Mouse (Mus musculus) small intestine, adult 2 months (tissue): ENCODE data around the gene Stxbp3.

Experiments used
- CTCF ChIP-seq: fragments of 200-500 bp; IDR thresholded peaks from 2 replicates; pipeline ENCODE4 v1.5.1; 2012; ENCODE audit warnings: low read depth, mild to moderate bottlenecking, control low read depth, inconsistent platforms, low read length, moderate library complexity, mixed read lengths; ENCODE audit not compliant: insufficient replicate concordance, insufficient read length; ENCODE audit errors: extremely low read depth
- POLR2A ChIP-seq: fragments of 200-500 bp; IDR thresholded peaks from 2 replicates; pipeline ENCODE4 v1.6.1; 2012; ENCODE audit warnings: low read depth, mild to moderate bottlenecking, control low read depth, inconsistent platforms, low read length, moderate library complexity

- TF ChIP-seq POLR2A = no peak
- TF ChIP-seq CTCF = no peak
Observed at GRCm38 (mm10) chr3:108839647-108839999, 703 bp downstream of the Stxbp3 start.
